Mouse (Mus musculus) erythroblast, embryonic 14.5 days (primary cell): ENCODE measurements around the gene Arl15.

ENCODE experiments used
- GATA1 ChIP-seq: IDR thresholded peaks from 2 replicates; pipeline ENCODE4 v1.6.1; 2012; ENCODE audit warnings: low read length, inconsistent platforms, mixed read lengths
- TAL1 ChIP-seq: IDR thresholded peaks from 3 replicates; pipeline ENCODE4 v1.6.1; 2012; ENCODE audit warnings: low read length, inconsistent platforms, mixed read lengths

GRCm38 (mm10) chr13:114165616-114166015, 371.3 kb downstream of the Arl15 start:
- TF ChIP-seq TAL1: no peak
- TF ChIP-seq GATA1: no peak
